Mouse (Mus musculus): ENCODE data around the gene Olfr1349. TPM values are rescaled to one million over a fixed set of nuclear protein-coding genes. Genes with fewer than 3 reads are reported as not detected.

Gene Olfr1349
- not detected in 2 replicates for polyA plus RNA-seq (2015; fragmentation: Nextera tagmentation; extraction: Ambion mirVana)

GRCm38 (mm10) chr7:6522850-6523249 lies at the start of gene Olfr1349:
Gene Olfr1349 (minus strand): TSS chr7:6522950.

GRCm38 (mm10) chr7:6564541-6564940 lies 41.8 kb upstream of the Olfr1349 start, which contains the start of gene Olfr1350:
Gene Olfr1350 (plus strand): TSS chr7:6564841.

GRCm38 (mm10) chr7:6508648-6509047 lies 14.1 kb downstream of the Olfr1349 start, which contains the start of gene Olfr1348:
Gene Olfr1348 (minus strand): TSS chr7:6508748.

GRCm38 (mm10) chr7:6499655-6500054 lies 23.1 kb downstream of the Olfr1349 start, which contains the start of gene Olfr1347:
Gene Olfr1347 (minus strand): TSS chr7:6499755.

GRCm38 (mm10) chr7:6486841-6487240 lies 35.9 kb downstream of the Olfr1349 start, which contains the start of gene Olfr5:
Gene Olfr5 (minus strand): TSS chr7:6486941.

GRCm38 (mm10) chr7:6466951-6467350 lies 55.8 kb downstream of the Olfr1349 start, which contains the start of gene Olfr1346:
Gene Olfr1346 (plus strand): TSS chr7:6467101.

Other genes with a start within 250 kb of the Olfr1349 start
- gene Zfp667, start 236.4 kb downstream of the Olfr1349 start, polyA plus RNA-seq (2015; fragmentation: Nextera tagmentation; extraction: Ambion mirVana) = 7.5 and 10.9 TPM in 2 replicates
- gene Zfp583, start 191.7 kb downstream of the Olfr1349 start, polyA plus RNA-seq (2015; fragmentation: Nextera tagmentation; extraction: Ambion mirVana) = 5.2 and 6.6 TPM in 2 replicates
- gene Gm3854, start 179.2 kb downstream of the Olfr1349 start, polyA plus RNA-seq (2015; fragmentation: Nextera tagmentation; extraction: Ambion mirVana) = 1.5 and 2.0 TPM in 2 replicates
- gene Zfp78, start 159.7 kb downstream of the Olfr1349 start, polyA plus RNA-seq (2015; fragmentation: Nextera tagmentation; extraction: Ambion mirVana) = 2.1 and 2.7 TPM in 2 replicates
- 6.5 and 6.9 TPM in 2 replicates for gene Zfp28, start 139.7 kb downstream of the Olfr1349 start, polyA plus RNA-seq (2015; fragmentation: Nextera tagmentation; extraction: Ambion mirVana)
- gene Smim17, start 124.2 kb downstream of the Olfr1349 start, polyA plus RNA-seq (2015; fragmentation: Nextera tagmentation; extraction: Ambion mirVana) = 0.14 and 0.15 TPM in 2 replicates
- gene Gm20715, start 112.7 kb downstream of the Olfr1349 start, polyA plus RNA-seq (2015; fragmentation: Nextera tagmentation; extraction: Ambion mirVana) = not detected in 2 replicates
- gene Olfr1344, start 84.3 kb downstream of the Olfr1349 start, polyA plus RNA-seq (2015; fragmentation: Nextera tagmentation; extraction: Ambion mirVana) = 0.08 TPM in 1 of 2 replicates, not detected in the other
- gene Olfr1336, start 66.8 kb downstream of the Olfr1349 start, polyA plus RNA-seq (2015; fragmentation: Nextera tagmentation; extraction: Ambion mirVana) = not detected in 2 replicates
- not detected in 2 replicates for gene Olfr1346, start 55.8 kb downstream of the Olfr1349 start, polyA plus RNA-seq (2015; fragmentation: Nextera tagmentation; extraction: Ambion mirVana)
- not detected in 2 replicates for gene Olfr5, start 36.0 kb downstream of the Olfr1349 start, polyA plus RNA-seq (2015; fragmentation: Nextera tagmentation; extraction: Ambion mirVana)
- gene Olfr1347, start 23.2 kb downstream of the Olfr1349 start, polyA plus RNA-seq (2015; fragmentation: Nextera tagmentation; extraction: Ambion mirVana) = not detected in 2 replicates
- gene Olfr1348, start 14.2 kb downstream of the Olfr1349 start, polyA plus RNA-seq (2015; fragmentation: Nextera tagmentation; extraction: Ambion mirVana) = not detected in 2 replicates
- gene Olfr1350, start 41.9 kb upstream of the Olfr1349 start, polyA plus RNA-seq (2015; fragmentation: Nextera tagmentation; extraction: Ambion mirVana) = not detected in 2 replicates
- 4.8 and 7.6 TPM in 2 replicates for gene Zim1, start 173.5 kb upstream of the Olfr1349 start, polyA plus RNA-seq (2015; fragmentation: Nextera tagmentation; extraction: Ambion mirVana)
- gene Peg3, start 207.5 kb upstream of the Olfr1349 start, polyA plus RNA-seq (2015; fragmentation: Nextera tagmentation; extraction: Ambion mirVana) = 84.7 and 113 TPM in 2 replicates
- 4.4 and 5.6 TPM in 2 replicates for gene Usp29, start 207.6 kb upstream of the Olfr1349 start, polyA plus RNA-seq (2015; fragmentation: Nextera tagmentation; extraction: Ambion mirVana)